Mouse (Mus musculus): ENCODE data around the gene Efl1. TPM values are rescaled to one million over a fixed set of nuclear protein-coding genes. Genes with fewer than 3 reads are reported as not detected.
A peak's percentile ranks its signal among the peaks of the same experiment; 100 is the strongest.

Gene Efl1
- polyA plus RNA-seq, 2 experiments = 10.2 to 27.6 TPM

GRCm38 (mm10) chr7:82812186-82813155 lies 164.1 kb downstream of the Efl1 start:
- H3K9ac ChIP-seq (ENCODE audit: low read depth, low read length, severe bottlenecking) = no peak overlapping the region
- H3K4me3 ChIP-seq (replicated peaks; ENCODE audit: low read length) = no peak overlapping the region
- H3K4me1 ChIP-seq (ENCODE audit: control insufficient read depth, insufficient read depth, low read length) = peaks cover 11% of the 10 kb centered on the region
- ATAC-seq (ENCODE audit: low FRiP score, low read depth) = no peak
- H3K36me3 ChIP-seq (ENCODE audit: control insufficient read depth, insufficient read depth, low read length) = no peaks in the 10 kb centered on the region
- no peak for TF ChIP-seq POLR2A (IDR thresholded peaks at IDR 0.05; ENCODE audit: borderline replicate concordance, extremely low read depth, insufficient read depth, insufficient read length)
- no peak overlapping the region for H3K4me2 ChIP-seq (replicated peaks; ENCODE audit: low read depth, low read length, severe bottlenecking)
- no peak for DNase-seq (ENCODE audit: low spot score)
- no peaks in the 10 kb centered on the region for H3K27me3 ChIP-seq (ENCODE audit: control insufficient read depth, insufficient read depth, low read length)
- H3K9me3 ChIP-seq (ENCODE audit: control insufficient read depth, low read length) = no peaks in the 10 kb centered on the region
- WGBS = 84% methylated on average over 19 of the region's 19 CpGs
- no peak overlapping the region for H3K27ac ChIP-seq (replicated peaks; ENCODE audit: low read depth, low read length)

GRCm38 (mm10) chr7:82819541-82819940 lies 171.1 kb downstream of the Efl1 start:
- no peak overlapping the region for H3K4me3 ChIP-seq (replicated peaks; ENCODE audit: low read length)
- no peaks in the 10 kb centered on the region for H3K27me3 ChIP-seq (ENCODE audit: control insufficient read depth, insufficient read depth, low read length)
- 94% methylated on average over 7 of the region's 7 CpGs for WGBS
- no peak overlapping the region for H3K4me2 ChIP-seq (replicated peaks; ENCODE audit: low read depth, low read length, severe bottlenecking)
- no peaks in the 10 kb centered on the region for H3K36me3 ChIP-seq (ENCODE audit: control insufficient read depth, insufficient read depth, low read length)
- no peaks in the 10 kb centered on the region for H3K4me1 ChIP-seq (ENCODE audit: control insufficient read depth, insufficient read depth, low read length)
- no peak overlapping the region for H3K9ac ChIP-seq (ENCODE audit: low read depth, low read length, severe bottlenecking)
- H3K9me3 ChIP-seq (ENCODE audit: control insufficient read depth, low read length) = no peaks in the 10 kb centered on the region
- ATAC-seq (ENCODE audit: low FRiP score, low read depth) = no peak
- no peak overlapping the region for H3K27ac ChIP-seq (replicated peaks; ENCODE audit: low read depth, low read length)
- no peak for DNase-seq (ENCODE audit: low spot score)
- TF ChIP-seq POLR2A (IDR thresholded peaks at IDR 0.05; ENCODE audit: borderline replicate concordance, extremely low read depth, insufficient read depth, insufficient read length) = no peak

GRCm38 (mm10) chr7:82820661-82821060 lies 172.2 kb downstream of the Efl1 start:
- H3K4me1 ChIP-seq (ENCODE audit: control insufficient read depth, insufficient read depth, low read length) = no peaks in the 10 kb centered on the region
- 72% methylated on average over 4 of the region's 4 CpGs for WGBS
- no peak for ATAC-seq (ENCODE audit: low FRiP score, low read depth)
- DNase-seq (ENCODE audit: low spot score) = no peak
- H3K27me3 ChIP-seq (ENCODE audit: control insufficient read depth, insufficient read depth, low read length) = no peaks in the 10 kb centered on the region
- no peak overlapping the region for H3K27ac ChIP-seq (replicated peaks; ENCODE audit: low read depth, low read length)
- H3K36me3 ChIP-seq (ENCODE audit: control insufficient read depth, insufficient read depth, low read length) = no peaks in the 10 kb centered on the region
- no peak overlapping the region for H3K4me2 ChIP-seq (replicated peaks; ENCODE audit: low read depth, low read length, severe bottlenecking)
- TF ChIP-seq POLR2A (IDR thresholded peaks at IDR 0.05; ENCODE audit: borderline replicate concordance, extremely low read depth, insufficient read depth, insufficient read length) = no peak
- H3K4me3 ChIP-seq (replicated peaks; ENCODE audit: low read length) = no peak overlapping the region
- H3K9ac ChIP-seq (ENCODE audit: low read depth, low read length, severe bottlenecking) = no peak overlapping the region
- H3K9me3 ChIP-seq (ENCODE audit: control insufficient read depth, low read length) = no peaks in the 10 kb centered on the region

DNA sequence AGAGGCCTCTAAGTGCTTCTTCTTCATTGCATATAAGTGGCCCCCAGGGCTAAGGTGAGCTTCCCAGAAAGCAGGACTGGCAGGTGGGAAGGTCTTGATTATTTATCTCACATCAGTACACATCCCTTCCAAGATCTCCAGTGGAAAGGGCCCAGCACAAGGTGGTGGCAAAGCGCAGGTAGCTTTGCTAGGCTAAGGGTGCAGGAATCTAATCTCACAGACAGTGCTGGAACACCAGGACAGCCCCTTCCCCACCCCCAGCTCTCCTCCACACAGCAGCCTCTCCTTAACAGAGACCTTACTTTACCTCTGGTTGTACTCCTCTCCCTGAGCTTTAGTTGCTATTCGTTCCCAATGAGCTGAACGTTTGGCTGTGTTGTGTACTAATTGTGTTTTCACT lies 173.1 kb downstream of the Efl1 start:
- 68% methylated on average over 3 of the region's 3 CpGs for WGBS
- Histone ChIP-seq H3K4me2 (replicated peaks; ENCODE audit: low read depth, low read length, severe bottlenecking) (no peak overlapping the region), H3K27ac (replicated peaks; ENCODE audit: low read depth, low read length) (no peak overlapping the region), H3K9me3 (ENCODE audit: control insufficient read depth, low read length) (no peaks in the 10 kb centered on the region), H3K4me1 (ENCODE audit: control insufficient read depth, insufficient read depth, low read length) (no peaks in the 10 kb centered on the region), H3K4me3 (replicated peaks; ENCODE audit: low read length) (no peak overlapping the region), H3K36me3 (ENCODE audit: control insufficient read depth, insufficient read depth, low read length) (no peaks in the 10 kb centered on the region), H3K9ac (ENCODE audit: low read depth, low read length, severe bottlenecking) (no peak overlapping the region), H3K27me3 (ENCODE audit: control insufficient read depth, insufficient read depth, low read length) (no peaks in the 10 kb centered on the region)
- DNase-seq (ENCODE audit: low spot score) (no peak), ATAC-seq (ENCODE audit: low FRiP score, low read depth) (no peak)
- no peak for TF ChIP-seq POLR2A (IDR thresholded peaks at IDR 0.05; ENCODE audit: borderline replicate concordance, extremely low read depth, insufficient read depth, insufficient read length)

- H3K27me3 ChIP-seq (ENCODE audit: control insufficient read depth, insufficient read depth, low read length) = no peaks in the 10 kb centered on the region
Observed at GRCm38 (mm10) chr7:82822528-82822927, 174.1 kb downstream of the Efl1 start.

More at GRCm38 (mm10) chr7:82822528-82822927, 174.1 kb downstream of the Efl1 start:
- no peak for TF ChIP-seq POLR2A (IDR thresholded peaks at IDR 0.05; ENCODE audit: borderline replicate concordance, extremely low read depth, insufficient read depth, insufficient read length)
- ATAC-seq (ENCODE audit: low FRiP score, low read depth) (peak; percentile 34; the same call in 1 of the 2 replicates), DNase-seq (ENCODE audit: low spot score) (peak; percentile 33)
- Histone ChIP-seq H3K9me3 (ENCODE audit: control insufficient read depth, low read length) (no peaks in the 10 kb centered on the region), H3K9ac (ENCODE audit: low read depth, low read length, severe bottlenecking) (no peak overlapping the region), H3K27ac (replicated peaks; ENCODE audit: low read depth, low read length) (no peak overlapping the region), H3K36me3 (ENCODE audit: control insufficient read depth, insufficient read depth, low read length) (no peaks in the 10 kb centered on the region), H3K4me2 (replicated peaks; ENCODE audit: low read depth, low read length, severe bottlenecking) (no peak overlapping the region), H3K4me3 (replicated peaks; ENCODE audit: low read length) (no peak overlapping the region), H3K4me1 (ENCODE audit: control insufficient read depth, insufficient read depth, low read length) (no peaks in the 10 kb centered on the region)
- 36% methylated on average over 1 of the region's 1 CpGs for WGBS

Other genes starting within 250 kb of the Efl1 start
- gene Saxo2, start 86 bp upstream of the Efl1 start, polyA plus RNA-seq (2012; rRNA removed) = 3.9 and 4.4 TPM in 2 replicates
- 7.0 and 9.1 TPM in 2 replicates for gene Saxo2, start 86 bp upstream of the Efl1 start, polyA plus RNA-seq (2014; fragmentation: Nextera tagmentation; extraction: Ambion mirVana)
- gene Mex3b, start 218.7 kb downstream of the Efl1 start, polyA plus RNA-seq (2012; rRNA removed) = 83.8 and 129 TPM in 2 replicates
- 29.8 and 34.3 TPM in 2 replicates for gene Mex3b, start 218.7 kb downstream of the Efl1 start, polyA plus RNA-seq (2014; fragmentation: Nextera tagmentation; extraction: Ambion mirVana)

Data from limb, embryonic 14.5 days (tissue).